Mouse (Mus musculus) G1E-ER4 (cell line): ENCODE results near the gene Tmem266. TPM values are rescaled to one million over a fixed set of nuclear protein-coding genes. Genes with fewer than 3 reads are reported as not detected.

Experiments used
- GATA1 ChIP-seq: IDR thresholded peaks from one replicate; pipeline ENCODE4 v1.8.0; 2012; ENCODE audit warnings: low read length, inconsistent platforms
- polyA plus RNA-seq: library from polyadenylated mRNA; stranded (reverse); fragments of >175 nt; gene quantifications from 2 replicates; pipeline ENCODE4 v1.2.3, GENCODE M21; 2012

Gene Tmem266
- polyA plus RNA-seq, 1 experiment = not detected

DNA sequence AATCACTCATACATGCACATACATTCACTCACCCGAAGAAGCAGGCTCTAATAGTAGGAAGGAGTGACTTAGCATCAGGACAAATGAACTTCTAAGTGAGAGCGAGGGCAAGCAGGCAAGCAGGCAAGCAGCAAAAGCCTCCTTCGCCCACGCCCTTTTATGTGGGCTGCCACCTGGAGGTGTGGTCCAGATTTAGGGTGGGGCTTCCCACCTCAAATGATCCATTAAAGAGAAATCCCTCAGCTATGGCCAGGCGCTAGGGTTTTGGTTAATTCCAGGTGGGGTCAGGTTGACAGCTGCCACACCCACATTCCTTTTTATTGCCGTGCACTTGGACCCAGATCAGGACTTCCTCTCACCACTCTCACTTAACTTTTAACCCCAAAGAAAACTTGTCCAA is 83.7 kb downstream of the Tmem266 start:
- no peak for TF ChIP-seq GATA1

DNA sequence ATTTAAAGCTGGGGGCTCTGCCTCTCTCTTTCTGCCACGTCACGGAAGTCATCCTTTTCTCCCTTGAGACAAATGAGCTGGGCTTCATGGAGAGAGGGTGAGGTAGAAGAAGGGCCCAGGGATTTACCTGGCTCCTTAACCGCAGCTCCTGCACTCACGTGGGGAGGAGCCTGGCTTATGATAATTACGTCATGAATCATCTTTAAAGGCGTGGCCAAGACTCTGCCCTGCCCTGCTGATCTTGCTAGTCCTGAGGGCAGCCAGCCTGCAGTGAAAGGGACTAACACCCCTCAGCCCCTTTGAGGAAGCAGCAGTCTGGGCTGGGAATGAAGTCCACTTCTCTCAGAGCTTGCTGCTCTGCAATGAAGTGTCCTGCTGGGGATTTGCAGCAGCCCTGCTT is 84.4 kb downstream of the Tmem266 start:
- TF ChIP-seq GATA1 = no peak

DNA sequence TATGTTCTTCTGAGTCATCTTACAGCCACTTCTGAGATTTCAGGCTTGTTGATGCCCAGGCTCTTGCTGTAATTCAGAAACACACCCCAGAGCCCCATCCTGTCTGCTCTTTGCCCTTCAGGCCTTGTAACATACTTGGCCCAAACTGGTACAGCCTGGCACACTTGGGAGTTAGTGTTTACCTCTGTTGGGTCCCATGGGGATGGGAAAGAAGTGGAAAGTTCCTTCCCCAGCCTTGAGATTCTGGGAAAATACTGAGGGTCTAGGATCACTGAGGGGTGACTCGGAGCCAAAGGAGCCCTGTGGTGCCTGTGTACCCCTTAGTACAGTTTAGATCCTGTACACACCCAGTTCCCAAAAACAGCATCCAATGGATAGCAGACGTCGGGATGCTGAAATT is 95.1 kb downstream of the Tmem266 start:
- no peak for TF ChIP-seq GATA1

DNA sequence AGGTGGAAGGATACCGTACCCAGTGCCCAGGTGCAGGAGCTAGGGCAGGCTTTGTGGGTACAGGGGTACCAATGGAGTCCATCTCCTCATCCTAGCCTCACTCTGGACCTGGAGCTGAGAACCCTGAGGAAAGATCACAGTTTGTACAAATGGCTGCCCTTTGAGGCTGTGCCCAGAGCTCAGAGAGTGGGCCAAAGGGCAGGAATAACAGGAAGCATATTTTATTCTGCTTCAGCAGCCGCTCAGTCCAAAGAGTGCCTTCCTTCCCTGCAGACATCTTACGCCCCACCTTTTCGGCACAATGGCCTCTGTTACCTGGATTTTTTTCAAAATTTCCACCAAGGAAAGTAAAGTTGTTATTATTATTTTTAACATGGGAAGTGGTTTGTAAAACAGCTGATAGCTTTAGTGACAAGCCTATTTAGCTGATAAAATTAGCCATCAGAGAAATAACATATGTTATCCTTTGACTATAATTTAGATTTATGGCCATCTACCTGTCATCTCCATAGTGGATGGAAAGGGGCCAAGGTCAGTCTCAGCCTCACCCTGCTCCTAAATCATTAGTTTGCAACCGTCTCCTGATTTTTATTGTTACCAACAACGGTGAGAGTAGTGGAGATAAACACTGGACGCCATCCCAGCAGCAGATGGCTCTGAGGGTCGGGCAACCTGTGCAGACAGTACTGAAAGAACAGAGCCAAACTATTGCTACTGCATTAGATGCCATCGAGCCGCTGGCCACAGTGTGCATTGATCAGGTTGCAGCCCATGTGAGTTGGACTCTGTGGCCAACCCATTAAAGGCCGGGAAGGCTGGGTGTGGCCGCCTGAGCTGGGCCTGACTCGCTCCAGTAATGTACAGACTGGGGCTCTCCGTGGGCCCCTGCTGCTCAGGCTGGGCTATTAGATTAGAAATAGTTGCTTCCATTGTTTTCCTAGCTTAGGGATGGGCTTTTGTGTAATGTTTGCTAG is 97.0 kb downstream of the Tmem266 start:
- no peak for TF ChIP-seq GATA1

DNA sequence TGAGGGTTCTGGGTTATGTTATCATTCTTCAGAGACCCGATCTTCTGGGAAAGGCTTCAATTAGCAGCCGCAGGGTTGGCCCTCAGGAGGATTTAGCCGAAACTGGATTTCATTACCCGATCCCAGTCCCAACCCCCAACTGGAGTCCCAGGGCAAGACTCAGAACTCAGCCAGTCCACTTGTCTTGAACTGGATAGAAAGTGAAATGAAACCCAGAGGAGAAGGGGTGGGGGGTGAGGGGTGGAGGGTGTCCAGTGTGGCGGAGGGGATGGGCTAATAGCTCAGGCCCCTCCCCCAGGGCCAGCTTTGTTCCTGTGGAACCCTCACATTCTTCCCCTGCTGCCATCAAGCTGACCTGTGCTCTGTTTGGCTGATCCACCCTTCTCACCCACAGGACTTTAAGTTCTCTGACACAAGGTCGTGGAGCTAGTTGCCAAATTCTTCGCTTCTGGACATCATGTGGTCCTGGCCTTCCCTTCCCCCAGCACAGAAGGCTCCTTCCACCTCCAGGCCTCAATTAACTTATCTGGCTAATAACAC is 98.6 kb downstream of the Tmem266 start:
- TF ChIP-seq GATA1 = no peak

DNA sequence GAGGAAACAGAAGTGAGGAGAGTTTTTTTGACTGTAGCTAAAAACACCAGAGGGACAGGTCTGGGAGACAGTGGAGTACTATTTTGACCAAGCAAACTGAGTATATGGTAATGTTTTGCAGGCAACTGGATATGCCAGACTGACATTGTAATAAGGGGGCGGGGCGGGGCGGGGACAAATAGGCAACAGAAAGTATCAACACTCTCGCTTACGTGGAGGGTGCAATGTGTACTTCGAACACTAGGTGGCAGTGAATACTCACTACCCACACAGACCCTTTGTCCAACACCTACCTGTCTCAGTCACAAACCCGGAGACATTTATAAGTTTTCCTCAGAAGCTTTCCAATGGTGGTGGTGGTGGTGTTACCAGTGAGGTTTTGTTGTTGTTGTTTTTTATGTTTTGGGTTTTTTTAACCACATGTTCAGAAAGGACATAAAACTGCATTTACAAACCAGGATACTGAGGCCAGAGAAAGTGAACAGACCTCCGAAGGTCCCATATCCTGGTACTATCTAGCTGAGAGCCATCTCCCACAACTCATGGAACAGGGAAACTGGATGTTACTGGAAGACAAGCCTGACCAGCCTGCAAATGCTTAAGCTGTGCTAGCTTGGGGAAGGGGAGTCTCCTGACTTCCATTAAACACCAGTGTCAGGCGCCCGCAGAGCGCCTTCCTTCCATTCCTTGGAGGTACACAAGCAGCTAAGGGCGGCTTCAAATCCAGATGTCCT is 102.7 kb downstream of the Tmem266 start:
- no peak for TF ChIP-seq GATA1

DNA sequence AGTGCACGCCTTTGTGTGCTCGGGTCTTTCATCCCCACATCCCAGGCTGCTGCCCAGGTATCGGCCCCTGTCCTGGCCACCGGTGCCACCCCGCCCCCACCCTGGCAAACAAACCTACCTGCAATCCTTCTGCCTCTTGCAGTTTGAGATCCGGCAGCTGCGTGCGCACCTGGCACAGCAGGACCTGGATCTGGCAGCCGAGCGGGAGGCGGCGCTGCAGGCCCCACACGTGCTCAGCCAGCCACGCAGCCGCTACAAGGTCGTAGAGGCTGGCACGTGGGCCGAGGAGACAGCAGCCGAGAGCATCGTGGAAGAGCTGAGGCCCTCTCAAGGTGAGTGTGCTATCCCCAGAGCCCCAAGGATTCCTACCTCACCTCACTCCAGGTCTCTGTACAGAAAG is 103.4 kb downstream of the Tmem266 start:
- TF ChIP-seq GATA1 = no peak

DNA sequence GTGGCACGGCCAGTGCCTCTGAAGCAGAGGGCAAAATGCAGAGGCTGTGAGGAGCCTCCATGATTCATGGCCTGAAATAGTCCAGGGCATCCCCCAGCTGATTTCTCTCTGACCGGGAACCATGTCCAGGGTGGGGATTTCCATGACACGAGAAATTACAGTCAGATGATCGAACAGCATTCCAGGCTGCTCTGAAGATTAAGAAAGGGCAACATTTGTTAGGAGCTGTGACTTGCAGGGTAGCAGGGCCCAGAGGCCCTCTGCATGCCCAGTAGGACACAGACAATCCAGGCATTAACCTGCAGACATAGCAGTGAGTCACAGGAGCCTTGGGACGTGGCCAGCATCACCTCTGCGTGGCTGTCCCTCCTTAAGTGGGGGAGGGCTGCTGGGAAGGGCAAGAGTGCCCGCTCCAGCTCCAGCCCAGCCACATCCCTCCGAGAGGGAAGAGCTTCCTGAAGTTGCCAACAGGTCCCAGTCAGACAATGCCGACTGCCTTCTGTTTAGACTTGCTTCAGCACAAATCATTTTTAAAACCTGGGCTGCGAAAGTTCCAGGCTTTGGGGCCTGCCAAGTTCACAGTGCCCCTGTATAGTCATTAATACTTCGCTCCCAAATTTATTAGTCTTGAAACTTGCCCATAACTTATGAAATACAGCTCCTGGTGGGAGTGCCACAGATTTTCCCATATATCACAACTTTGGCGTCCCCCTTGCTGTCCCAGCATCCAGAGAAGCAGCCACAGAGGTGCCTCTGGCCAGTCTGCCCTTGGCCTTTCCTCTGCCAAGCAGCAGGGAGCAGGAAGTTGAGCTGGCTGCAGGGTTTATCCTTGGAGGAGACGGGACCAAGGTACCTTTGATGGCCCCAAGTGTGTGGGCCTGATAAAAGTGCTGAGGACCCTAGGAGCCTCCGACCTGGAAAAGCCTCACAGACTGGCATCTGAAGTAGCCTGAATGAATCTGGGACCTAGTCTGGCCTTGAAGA is 105.9 kb downstream of the Tmem266 start:
- no peak for TF ChIP-seq GATA1

DNA sequence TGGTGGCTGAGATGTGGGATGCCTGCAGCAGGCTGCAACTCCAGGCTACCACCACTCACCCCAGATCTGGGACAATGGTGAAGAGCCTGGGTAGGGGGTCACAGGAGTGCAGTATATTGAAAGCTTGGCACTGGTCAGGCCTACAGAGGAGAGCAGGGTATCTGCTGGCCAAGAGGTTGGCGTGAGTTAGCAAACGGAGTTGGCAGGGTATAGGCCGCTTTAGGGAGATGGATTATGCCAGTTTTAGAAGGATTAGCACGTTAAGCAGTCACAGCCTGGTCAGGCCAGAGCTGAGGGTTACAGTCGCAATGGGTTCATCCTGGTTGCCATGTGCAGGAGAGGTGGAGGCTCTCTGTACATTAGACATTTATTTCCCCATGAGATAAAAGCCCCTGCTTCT is 107.2 kb downstream of the Tmem266 start:
- TF ChIP-seq GATA1 = no peak

DNA sequence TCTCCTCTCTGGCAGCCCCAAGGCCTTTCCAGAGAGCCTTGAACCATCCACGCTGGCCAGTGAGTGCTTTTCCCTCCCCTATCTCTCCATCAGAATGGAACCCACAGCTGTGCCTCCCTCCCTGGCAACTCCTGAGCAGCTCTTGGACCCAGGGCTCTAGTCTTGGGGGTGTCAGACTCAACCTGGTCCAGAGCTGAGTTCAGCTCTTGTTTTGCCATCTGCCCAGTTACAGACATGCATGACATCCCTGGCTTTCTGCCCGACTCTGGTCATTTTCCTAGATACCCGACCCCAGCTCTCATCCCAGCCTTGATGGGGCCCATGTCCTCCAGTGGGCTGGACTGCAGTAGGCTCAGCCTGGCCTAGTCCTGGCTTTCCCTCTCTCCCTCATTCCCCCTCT is 111.7 kb downstream of the Tmem266 start:
- TF ChIP-seq GATA1 = no peak

DNA sequence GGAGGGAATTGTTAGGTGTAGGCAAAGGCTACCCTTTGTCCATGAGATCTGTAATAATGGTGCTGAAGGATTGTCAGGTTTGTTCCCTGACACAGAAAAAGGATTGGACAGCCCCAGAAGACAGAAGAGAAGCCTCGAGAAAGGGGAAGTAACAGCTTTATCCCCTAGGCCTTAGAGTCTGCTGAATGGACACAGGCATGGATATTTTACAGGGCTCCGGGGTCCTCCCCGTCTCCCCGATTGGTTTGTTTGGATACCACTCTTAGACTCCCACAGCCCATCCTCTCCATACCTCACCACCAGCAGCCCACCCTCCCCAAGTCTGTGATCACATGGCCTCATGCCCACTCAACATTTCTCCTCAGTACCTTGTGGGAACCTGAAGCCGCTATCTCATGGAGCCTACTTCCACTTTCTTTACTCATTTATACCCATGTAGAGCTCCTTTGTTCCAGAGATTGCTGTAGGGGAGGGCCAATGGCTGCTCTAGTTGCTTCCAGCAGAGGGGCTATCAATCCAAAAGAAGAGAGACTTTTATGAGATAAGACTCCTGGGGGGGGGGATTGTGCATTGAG is 112.6 kb downstream of the Tmem266 start:
- no peak for TF ChIP-seq GATA1

DNA sequence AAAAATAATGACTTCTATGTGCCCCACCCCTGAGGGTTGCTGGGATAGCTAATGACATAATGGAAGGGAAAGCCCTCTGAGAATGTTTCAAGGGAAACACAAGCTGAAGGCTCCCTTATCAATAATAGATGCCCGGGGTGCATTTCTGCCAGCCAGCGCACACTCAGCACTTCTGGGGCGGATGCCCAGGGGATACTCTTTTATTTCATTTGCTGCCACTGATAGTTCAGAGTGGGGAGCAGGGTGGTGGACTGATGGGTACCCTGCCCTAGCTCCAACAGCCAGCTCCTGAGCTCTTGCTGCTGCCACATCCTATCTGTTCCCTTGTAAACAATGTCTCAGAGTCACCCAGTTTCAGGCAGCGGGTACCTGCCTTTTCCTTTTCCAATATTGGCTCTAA is 120.8 kb downstream of the Tmem266 start:
- TF ChIP-seq GATA1 = no peak

DNA sequence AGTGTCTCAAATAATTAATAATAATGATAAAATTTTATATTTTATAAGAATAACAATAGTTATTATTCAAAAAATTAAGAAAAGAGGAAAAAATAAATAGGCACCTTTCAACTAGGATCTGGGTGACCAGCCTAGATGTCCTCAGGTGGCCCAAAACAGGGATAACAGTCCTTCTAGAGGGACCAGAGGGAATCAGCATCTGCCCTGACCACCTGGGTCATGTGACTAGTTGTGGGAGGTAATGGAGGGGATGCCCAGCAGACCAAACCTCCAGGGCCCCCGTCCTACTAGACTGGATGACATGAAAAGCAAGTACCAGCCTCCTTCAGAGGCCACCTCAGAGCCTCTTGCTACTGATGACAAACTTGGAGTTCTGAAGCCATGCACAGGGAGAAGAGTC is 122.4 kb downstream of the Tmem266 start:
- no peak for TF ChIP-seq GATA1

DNA sequence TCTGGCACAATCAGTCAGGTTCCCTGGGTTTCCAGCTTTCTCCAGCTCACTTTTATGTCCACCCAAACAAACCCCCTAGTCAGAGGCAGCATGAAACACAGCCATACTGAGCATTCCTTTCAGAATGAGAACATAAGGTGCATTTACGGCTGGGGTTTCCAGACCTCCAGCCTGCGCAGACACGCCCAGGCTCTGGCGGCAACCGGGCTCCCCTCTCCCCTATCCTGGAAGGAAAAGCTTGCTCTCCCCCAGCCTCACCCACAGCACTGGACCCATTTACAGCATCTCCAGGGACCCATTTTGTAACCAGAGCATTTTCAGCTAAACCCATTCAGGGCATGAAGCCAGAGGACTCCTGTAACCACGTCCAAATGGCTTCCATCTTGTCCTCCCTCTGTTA is 123.3 kb downstream of the Tmem266 start:
- TF ChIP-seq GATA1 = no peak

DNA sequence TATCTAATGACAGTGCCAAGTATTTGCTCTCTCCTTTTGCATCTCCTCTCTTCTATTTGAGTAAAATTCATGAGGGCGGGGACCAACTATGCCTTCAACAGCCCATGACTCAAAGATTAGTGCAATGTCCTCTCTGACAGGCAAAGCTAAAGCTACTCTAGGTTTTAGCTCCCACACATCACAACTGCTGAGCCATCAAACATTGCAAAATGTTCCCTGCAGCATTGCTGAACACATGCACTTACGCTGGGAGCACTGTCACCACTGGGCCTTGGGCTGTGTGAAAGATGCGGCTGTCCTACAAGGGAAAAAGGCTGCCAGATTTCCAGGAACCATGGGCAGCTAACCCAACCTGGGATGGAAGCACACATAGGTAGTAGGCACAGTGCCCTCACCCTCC is 124.7 kb downstream of the Tmem266 start:
- TF ChIP-seq GATA1 = no peak

DNA sequence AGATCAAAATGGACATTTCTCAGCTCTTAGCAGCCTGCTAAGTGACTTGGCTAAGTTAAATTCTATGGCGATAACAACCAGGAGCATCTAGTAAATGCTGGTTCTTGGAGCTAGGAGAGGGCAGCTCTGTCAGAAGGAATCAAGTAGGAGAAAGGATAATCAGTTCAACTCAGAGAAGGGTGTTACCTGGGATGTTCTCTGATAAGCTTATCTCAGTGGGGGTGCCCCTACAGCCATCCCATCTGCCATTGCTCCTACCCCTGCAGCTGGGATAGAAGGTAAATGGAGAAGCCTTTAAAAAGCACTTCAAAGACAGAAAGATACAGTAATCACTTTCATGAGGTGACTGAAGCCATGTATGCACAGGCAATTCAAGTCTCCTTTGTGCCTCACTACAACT is 126.2 kb downstream of the Tmem266 start:
- TF ChIP-seq GATA1 = no peak
